Comparison of ENCODE assay signal across 19 mouse cellular contexts in genomic region chr19:21825128-21825885, GRCm38 (mm10). TPM values are rescaled to one million over a fixed set of nuclear protein-coding genes. Genes with fewer than 3 reads are reported as not detected.
DNase-seq lines count a peak whose midpoint lies in the region; ATAC-seq and TF ChIP-seq lines count a peak whose summit lies in the region.
"Had no signal": no experiment of that assay in that cellular context is flagged by ENCODE, and none has a peak within 500 bp of the region (broad histone marks: within the 10 kb centered on the region; RNA-seq: fewer than 3 reads in every experiment).

No protein-coding gene starts in this region.

- WGBS in forebrain, postnatal 0 days: 70% methylated on average over 4 of the region's 4 CpGs
- WGBS in forebrain, embryonic 13.5 days: 82% methylated on average over 4 of the region's 4 CpGs
- WGBS in lung, embryonic 14.5 days: 79% methylated on average over 4 of the region's 4 CpGs
- WGBS in stomach, postnatal 0 days: 83% methylated on average over 4 of the region's 4 CpGs

- no peak for ATAC-seq in forebrain, postnatal 0 days
- no peak for ATAC-seq in forebrain, embryonic 13.5 days
- no peak for ATAC-seq in lung, embryonic 14.5 days (ENCODE audit: insufficient read depth)
- no peak for ATAC-seq in stomach, postnatal 0 days (ENCODE audit: low FRiP score, low TSS enrichment)
- ATAC-seq in erythroid progenitor cell, adult 5-6 weeks (replicated peaks; ENCODE audit: low FRiP score, poor library complexity, severe bottlenecking): no peak
- ATAC-seq: midbrain, embryonic 15.5 days had no signal

- DNase-seq in forebrain, postnatal 0 days: no peak
- DNase-seq in kidney, adult 9 months: peak; percentile 73
- no peak for DNase-seq in kidney, postnatal 25 days
- DNase-seq in lung, embryonic 14.5 days: no peak
- DNase-seq in lung, postnatal 10 days: no peak
- DNase-seq in stomach, postnatal 0 days (ENCODE audit: low spot score): no peak
- DNase-seq: cerebellum, postnatal 10 days; embryo, embryonic 11 days; gastrocnemius, postnatal 36 days; kidney, adult 8-10 months; layer of hippocampus, adult 9-11 months; retina, postnatal 1 day; thymus, postnatal 36 days had no signal

- H3K36me3 ChIP-seq in forebrain, postnatal 0 days (ENCODE audit: insufficient read depth): peaks cover 45% of the 10 kb centered on the region
- peaks cover 81% of the 10 kb centered on the region for H3K36me3 ChIP-seq in forebrain, embryonic 13.5 days (ENCODE audit: poor library complexity, severe bottlenecking)
- peaks cover 39% of the 10 kb centered on the region for H3K36me3 ChIP-seq in lung, embryonic 14.5 days (ENCODE audit: insufficient read depth)
- H3K36me3 ChIP-seq in stomach, postnatal 0 days (ENCODE audit: control insufficient read depth, insufficient read depth, low read length): peaks cover 7% of the 10 kb centered on the region

- H3K4me2 ChIP-seq in forebrain, postnatal 0 days (ENCODE audit: low read depth): no peak overlapping the region
- no peak overlapping the region for H3K4me2 ChIP-seq in forebrain, embryonic 13.5 days
- no peak overlapping the region for H3K4me2 ChIP-seq in lung, embryonic 14.5 days
- H3K4me2 ChIP-seq in stomach, postnatal 0 days (replicated peaks; ENCODE audit: low read depth): no peak overlapping the region
- H3K4me2 ChIP-seq: embryonic facial prominence, embryonic 15.5 days; heart, embryonic 15.5 days; limb, embryonic 15.5 days; midbrain, embryonic 15.5 days had no signal

- TF ChIP-seq CTCF in forebrain, postnatal 0 days (IDR thresholded peaks at IDR 0.05; ENCODE audit: low read depth): peak; percentile 51
- TF ChIP-seq CTCF in lung, embryonic 14.5 days (IDR thresholded peaks at IDR 0.05; ENCODE audit: low read depth): peak; percentile 21
- TF ChIP-seq CTCF in stomach, postnatal 0 days (IDR thresholded peaks at IDR 0.05; ENCODE audit: low read depth): peak; percentile 56

- H3K27me3 ChIP-seq in forebrain, postnatal 0 days (ENCODE audit: insufficient read depth, low read length): no peaks in the 10 kb centered on the region
- no peaks in the 10 kb centered on the region for H3K27me3 ChIP-seq in forebrain, embryonic 13.5 days
- no peaks in the 10 kb centered on the region for H3K27me3 ChIP-seq in lung, embryonic 14.5 days (ENCODE audit: insufficient read depth, low read length)
- no peaks in the 10 kb centered on the region for H3K27me3 ChIP-seq in stomach, postnatal 0 days (ENCODE audit: control insufficient read depth, insufficient read depth, low read length)
- H3K27me3 ChIP-seq: embryonic facial prominence, embryonic 15.5 days; heart, embryonic 15.5 days; limb, embryonic 15.5 days; midbrain, embryonic 15.5 days had no signal

- TF ChIP-seq EP300 in stomach, postnatal 0 days (optimal IDR thresholded peaks at IDR 0.05): no peak

- no peaks in the 10 kb centered on the region for H3K9me3 ChIP-seq in forebrain, postnatal 0 days (ENCODE audit: low read length)
- H3K9me3 ChIP-seq in forebrain, embryonic 13.5 days (replicated peaks): no peaks in the 10 kb centered on the region
- H3K9me3 ChIP-seq in lung, embryonic 14.5 days (ENCODE audit: low read depth, low read length): no peaks in the 10 kb centered on the region
- no peaks in the 10 kb centered on the region for H3K9me3 ChIP-seq in stomach, postnatal 0 days (ENCODE audit: control insufficient read depth, low read length)
- H3K9me3 ChIP-seq: embryonic facial prominence, embryonic 15.5 days; heart, embryonic 15.5 days; limb, embryonic 15.5 days; midbrain, embryonic 15.5 days had no signal

- no peak overlapping the region for H3K4me3 ChIP-seq in forebrain, postnatal 0 days (ENCODE audit: low read depth, low read length)
- H3K4me3 ChIP-seq in forebrain, embryonic 13.5 days: no peak overlapping the region
- H3K4me3 ChIP-seq in lung, embryonic 14.5 days (ENCODE audit: low read depth, low read length): no peak overlapping the region
- no peak overlapping the region for H3K4me3 ChIP-seq in stomach, postnatal 0 days (ENCODE audit: low read depth, low read length)
- H3K4me3 ChIP-seq: embryonic facial prominence, embryonic 15.5 days; heart, embryonic 15.5 days; limb, embryonic 15.5 days; midbrain, embryonic 15.5 days had no signal

- H3K27ac ChIP-seq in forebrain, postnatal 0 days (ENCODE audit: low read depth, low read length): no peak overlapping the region
- no peak overlapping the region for H3K27ac ChIP-seq in forebrain, embryonic 13.5 days
- H3K27ac ChIP-seq in lung, embryonic 14.5 days (ENCODE audit: low read depth): no peak overlapping the region
- no peak overlapping the region for H3K27ac ChIP-seq in stomach, postnatal 0 days (replicated peaks)
- H3K27ac ChIP-seq: embryonic facial prominence, embryonic 15.5 days; limb, embryonic 15.5 days; midbrain, embryonic 15.5 days had no signal

- H3K4me1 ChIP-seq in forebrain, postnatal 0 days (ENCODE audit: insufficient read depth): no peaks in the 10 kb centered on the region
- no peaks in the 10 kb centered on the region for H3K4me1 ChIP-seq in forebrain, embryonic 13.5 days
- no peaks in the 10 kb centered on the region for H3K4me1 ChIP-seq in lung, embryonic 14.5 days (ENCODE audit: insufficient read depth)
- H3K4me1 ChIP-seq in stomach, postnatal 0 days (replicated peaks; ENCODE audit: control insufficient read depth, insufficient read depth): no peaks in the 10 kb centered on the region
- H3K4me1 ChIP-seq: midbrain, embryonic 15.5 days had no signal

- H3K9ac ChIP-seq in forebrain, postnatal 0 days: no peak overlapping the region
- H3K9ac ChIP-seq in forebrain, embryonic 13.5 days: no peak overlapping the region
- no peak overlapping the region for H3K9ac ChIP-seq in lung, embryonic 14.5 days
- no peak overlapping the region for H3K9ac ChIP-seq in stomach, postnatal 0 days (ENCODE audit: low read length)
- H3K9ac ChIP-seq: embryonic facial prominence, embryonic 15.5 days; heart, embryonic 15.5 days; limb, embryonic 15.5 days; midbrain, embryonic 15.5 days had no signal

RNA-seq across cellular contexts. Expression of gene Cemip2, which starts 47.2 kb away (rescaled TPM):
- 30.7 and 42.5 TPM in 2 replicates for total RNA-seq in forebrain, postnatal 0 days (2014; rRNA removed)
- polyA plus RNA-seq in forebrain, postnatal 0 days (2015; fragmentation: Nextera tagmentation; extraction: Ambion mirVana): 13.4 and 17.4 TPM in 2 replicates
- polyA plus RNA-seq in forebrain, embryonic 13.5 days (2015; fragmentation: Nextera tagmentation; extraction: Ambion mirVana): 54.2 and 61.3 TPM in 2 replicates
- 31.5 and 32.3 TPM in 2 replicates for polyA plus RNA-seq in lung, embryonic 14.5 days (2014; fragmentation: Nextera tagmentation; extraction: Ambion mirVana)
- 5.5 and 5.8 TPM in 2 replicates for polyA plus RNA-seq in stomach, postnatal 0 days (2015; fragmentation: Nextera tagmentation; extraction: Ambion mirVana)
- 1.7 and 2.2 TPM in 2 replicates for total RNA-seq in erythroid progenitor cell, adult 5-6 weeks (2015; ENCODE audit: low replicate concordance)
- 3.3 and 3.8 TPM in 2 replicates for total RNA-seq in erythroid progenitor cell, adult 5-6 weeks (2017; ENCODE audit: low replicate concordance)
